Mouse (Mus musculus) thymus, postnatal 4 days (tissue): Measurements from ENCODE around the gene Wdfy3.

ENCODE experiments used
- DNase-seq: peaks from one replicate; pipeline ENCODE4 v3.0.0; 2021

Wdfy3 gene

GRCm38 (mm10) chr5:102054511-102055093 lies 15.1 kb downstream of the Wdfy3 start:
- DNase-seq, result no peak

DNA sequence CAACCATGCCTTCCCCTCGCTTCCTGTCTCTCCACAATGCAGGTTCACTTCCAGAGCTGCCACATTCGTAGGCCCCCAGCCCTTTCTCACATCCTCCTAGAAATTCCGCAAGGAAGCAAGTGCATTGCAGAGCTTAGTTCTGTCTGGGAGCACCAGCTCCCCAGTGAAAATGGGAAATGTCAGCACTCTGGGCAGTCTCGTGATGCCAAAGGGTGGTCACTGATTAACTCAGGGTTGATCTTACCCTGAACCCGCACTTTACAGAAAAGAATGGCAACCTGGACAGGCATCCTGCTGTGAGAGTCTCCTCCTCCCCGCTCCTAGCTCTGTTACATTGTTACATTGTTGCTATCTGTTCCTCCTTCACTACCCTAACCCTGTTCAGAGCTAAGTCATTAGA lies 16.8 kb downstream of the Wdfy3 start:
- no peak for DNase-seq

DNA sequence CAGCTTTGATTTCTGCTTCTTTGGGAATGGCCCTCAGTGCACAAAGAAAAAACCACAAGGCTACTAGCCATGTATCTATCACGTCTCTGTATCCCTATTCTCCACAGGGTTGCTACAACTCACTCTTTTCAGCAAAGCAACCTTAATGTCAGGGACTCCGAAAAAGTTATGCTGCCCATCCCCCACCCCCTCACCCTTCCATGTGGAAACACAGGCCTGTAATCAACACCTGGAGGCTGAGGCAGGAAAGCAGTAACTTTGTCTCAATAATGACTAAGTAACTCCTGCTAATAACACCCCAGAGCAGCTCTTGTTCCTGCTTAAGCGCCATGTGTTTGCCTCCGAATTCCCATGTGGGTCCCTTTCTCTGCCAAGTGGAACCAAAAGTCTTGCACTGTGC lies 17.3 kb downstream of the Wdfy3 start:
- DNase-seq, result no peak

- no peak for DNase-seq
Observed at GRCm38 (mm10) chr5:102050677-102051076, 19.0 kb downstream of the Wdfy3 start.

DNA sequence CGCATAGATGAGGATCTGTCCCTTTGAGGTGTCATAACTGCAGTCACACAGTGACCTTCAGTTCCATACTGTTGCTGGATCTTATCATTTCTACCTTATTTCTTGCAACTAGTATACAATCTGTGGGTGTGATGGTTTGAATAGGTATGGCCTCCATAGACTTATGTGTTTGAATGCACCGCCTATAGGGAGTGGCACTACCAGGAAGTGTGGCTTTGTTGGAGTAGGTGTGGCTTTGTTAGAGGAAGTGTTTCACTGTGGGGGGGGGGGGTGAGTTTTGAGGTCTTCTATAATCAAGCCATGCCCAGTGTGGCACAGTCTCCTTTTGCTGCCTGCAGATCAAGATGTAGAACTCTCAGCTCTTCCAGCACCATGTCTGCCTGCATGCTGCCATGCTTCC lies 21.3 kb downstream of the Wdfy3 start:
- DNase-seq, result no peak

GRCm38 (mm10) chr5:102046617-102047116 lies 23.1 kb downstream of the Wdfy3 start:
- no peak for DNase-seq

DNA sequence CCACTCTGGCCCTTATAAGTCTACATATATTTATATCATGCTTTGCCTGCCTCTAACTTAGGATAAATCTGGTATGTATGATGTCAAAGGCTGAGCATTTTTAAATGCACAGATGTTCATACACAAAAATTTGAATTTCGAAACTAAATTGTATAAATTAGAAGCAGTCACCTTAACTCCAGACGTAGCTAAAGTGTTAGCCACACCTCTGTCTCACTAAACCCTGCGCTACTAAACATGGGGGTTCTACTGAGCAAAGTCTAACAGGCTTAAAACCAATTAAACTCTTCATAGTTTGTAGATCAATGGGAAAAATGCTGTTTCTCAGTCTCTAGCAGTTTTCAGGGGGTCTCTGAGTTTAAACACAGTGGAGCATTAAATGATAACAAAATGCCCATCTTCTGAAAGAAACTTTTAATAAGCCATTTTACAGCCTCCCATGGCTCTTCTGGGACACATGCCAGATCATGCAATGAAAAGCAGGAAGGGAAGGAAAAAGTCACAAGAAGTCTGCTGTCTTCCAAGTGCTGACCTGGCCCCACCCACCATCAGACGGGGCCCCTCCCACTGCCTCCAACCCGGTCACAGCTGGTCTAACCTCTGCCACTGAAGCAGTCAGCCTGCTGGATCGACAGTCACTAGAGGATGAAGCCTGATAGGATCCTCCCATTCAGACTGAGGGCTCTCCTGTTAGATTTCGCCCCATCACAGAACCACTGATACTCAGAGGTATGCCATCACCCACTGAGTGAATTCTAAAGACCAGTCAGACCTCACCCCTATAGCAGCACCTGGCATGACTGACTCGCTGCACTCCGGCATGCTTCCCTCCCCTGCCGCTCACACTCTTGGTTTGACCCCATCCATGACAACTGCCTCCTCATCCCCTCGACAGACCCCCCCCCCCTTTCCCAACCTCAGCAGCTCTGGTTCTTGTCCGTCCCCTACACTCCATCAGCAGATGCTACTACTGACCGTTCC lies 23.8 kb downstream of the Wdfy3 start:
- no peak for DNase-seq

DNA sequence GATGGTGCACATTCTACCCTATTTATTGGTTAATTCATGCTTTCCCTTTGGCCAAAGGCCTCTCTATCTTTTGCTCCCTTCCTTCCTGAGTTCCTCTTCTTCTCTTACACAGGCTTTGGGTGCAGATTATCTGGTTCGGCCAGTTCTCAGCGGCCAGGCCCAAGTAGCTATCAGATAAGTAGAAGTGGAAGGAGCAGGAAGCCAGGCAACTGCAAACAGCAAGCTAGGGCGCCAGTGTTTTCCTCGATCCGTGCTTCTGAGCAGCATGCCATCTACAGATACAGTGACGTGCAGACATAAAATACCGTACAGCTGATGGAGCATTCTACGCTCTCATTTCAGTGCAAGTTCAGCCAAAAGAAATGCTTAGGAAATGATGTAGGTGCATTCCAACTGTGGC lies 24.5 kb downstream of the Wdfy3 start:
- DNase-seq, result no peak

DNA sequence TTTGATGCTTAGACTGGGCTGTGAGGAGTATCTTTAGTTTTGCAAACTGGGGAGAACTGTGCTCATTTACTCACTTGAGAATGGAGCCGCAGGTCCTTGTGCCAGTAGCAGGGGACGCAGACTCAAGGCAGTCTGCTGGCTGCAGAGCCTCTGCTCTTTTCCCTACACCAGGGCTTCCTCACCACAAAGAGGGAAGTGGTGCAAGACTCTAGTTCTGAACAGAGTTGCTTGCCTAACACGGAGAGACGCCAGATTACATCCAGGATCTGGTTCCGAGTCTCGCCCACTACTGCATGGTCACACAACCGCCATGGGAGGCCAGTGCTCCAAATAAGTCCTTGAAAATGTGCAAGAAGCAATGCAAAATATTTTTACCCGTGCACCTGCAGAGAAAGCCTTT lies 36.4 kb downstream of the Wdfy3 start:
- DNase-seq, result no peak

GRCm38 (mm10) chr5:102032594-102033240 lies 37.0 kb downstream of the Wdfy3 start:
- no peak for DNase-seq

- no peak for DNase-seq
Observed at GRCm38 (mm10) chr5:102032191-102032590, 37.5 kb downstream of the Wdfy3 start.

GRCm38 (mm10) chr5:102023376-102023775 lies 46.3 kb downstream of the Wdfy3 start:
- no peak for DNase-seq

DNA sequence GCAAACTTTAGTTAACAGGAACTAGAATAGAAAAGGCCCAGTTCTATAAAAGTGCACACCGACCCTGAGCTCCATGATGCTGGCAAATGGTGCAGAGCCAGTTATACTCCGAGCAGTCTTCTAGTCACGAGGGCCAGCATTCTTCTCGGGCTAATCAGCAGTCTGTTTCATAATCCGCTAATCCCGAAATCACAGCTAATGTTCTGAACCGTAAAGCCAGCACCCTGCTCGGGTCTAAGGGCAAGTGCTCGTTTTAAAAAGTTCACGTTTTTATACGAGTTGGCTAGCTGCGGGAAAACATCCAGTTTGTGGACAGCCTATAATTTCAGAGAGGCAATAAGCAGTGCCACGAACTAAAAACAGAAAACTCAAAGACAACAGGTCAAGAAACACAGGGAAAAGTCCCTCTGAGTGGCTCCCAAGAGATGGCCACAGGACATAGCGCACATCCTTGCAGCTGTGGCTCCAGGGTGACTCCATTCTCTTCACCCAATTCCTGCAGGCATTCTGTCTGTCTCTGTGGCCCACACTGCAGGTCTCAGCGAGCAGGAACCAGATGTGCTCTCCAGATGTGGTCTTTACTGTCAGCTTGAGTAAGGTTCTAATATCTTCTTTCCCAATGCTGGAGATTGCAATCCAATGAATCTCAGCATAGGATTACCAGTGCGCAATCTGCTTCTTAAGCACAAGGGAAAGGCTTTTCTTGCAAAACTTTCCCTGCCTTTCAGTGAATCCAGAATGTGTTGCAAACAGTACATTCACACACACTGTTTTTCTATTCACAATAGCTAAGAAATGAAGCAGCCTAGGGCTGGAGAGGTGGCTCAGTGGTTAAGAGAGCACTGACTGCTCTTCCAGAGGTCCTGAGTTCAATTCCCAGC lies 47.5 kb downstream of the Wdfy3 start:
- DNase-seq, result no peak

DNA sequence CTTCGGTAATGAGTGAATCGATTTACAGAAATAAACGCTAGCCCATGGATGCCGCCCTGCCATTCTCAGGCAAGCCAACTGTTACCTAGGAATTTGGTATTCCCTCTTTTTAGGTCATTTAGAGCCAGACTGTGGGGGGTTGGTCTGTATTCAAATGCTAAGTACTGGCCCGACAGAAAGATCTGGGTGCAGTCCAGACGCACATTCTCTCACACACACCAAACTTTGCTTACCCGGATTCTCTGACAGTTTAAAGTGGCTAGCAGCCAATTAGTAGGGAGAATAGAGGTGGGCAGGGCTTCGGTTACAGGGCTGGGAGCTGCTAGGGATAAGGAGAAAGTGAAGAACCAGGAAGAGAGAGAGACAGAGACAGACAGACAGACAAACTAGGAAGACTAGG lies 55.5 kb downstream of the Wdfy3 start:
- no peak for DNase-seq

GRCm38 (mm10) chr5:102013781-102014180 lies 55.9 kb downstream of the Wdfy3 start:
- DNase-seq, result no peak

DNA sequence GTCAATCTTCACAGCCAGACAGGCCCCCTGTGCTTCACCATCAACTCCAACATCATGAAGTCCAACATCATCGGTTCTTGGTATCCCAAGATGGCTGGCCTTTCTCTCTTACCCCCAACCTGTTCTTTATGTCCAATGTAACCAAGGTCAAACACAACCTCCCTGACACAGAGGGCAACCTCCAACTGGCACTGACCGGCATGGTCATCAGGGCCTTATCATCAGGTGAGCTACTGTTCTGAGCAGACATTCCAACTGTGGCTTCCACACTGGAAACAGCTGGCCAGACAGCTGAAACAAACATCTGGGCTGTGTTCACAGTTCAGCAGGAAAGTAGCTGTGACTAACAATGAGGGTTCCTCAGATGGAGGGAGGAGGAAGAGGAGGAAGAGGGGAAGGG lies 58.8 kb downstream of the Wdfy3 start:
- DNase-seq, result no peak

GRCm38 (mm10) chr5:102009606-102010005 lies 60.1 kb downstream of the Wdfy3 start:
- DNase-seq, result no peak

- no peak for DNase-seq
Observed at GRCm38 (mm10) chr5:102008712-102009111, 61.0 kb downstream of the Wdfy3 start.

- no peak for DNase-seq
Observed at GRCm38 (mm10) chr5:102006218-102006941, 63.3 kb downstream of the Wdfy3 start.

DNA sequence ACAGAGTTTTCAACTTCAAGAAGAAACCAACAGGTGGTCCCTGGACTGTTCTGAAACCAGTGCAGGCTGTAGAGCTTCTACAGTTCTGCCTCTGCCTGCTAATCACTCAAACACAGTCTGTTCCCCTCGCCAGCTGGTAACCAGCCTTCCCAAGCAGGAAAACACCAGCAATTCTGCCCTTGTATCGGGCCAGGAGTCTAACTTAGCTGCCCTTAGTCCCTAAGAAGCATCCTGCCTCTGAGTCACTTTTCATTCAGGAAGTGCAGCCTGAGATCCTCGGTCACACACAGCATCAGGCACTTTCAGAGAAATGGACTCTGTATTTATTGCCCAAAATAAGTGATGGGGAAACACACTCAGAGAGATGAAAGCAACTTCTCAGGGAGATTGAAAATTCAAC lies 66.3 kb downstream of the Wdfy3 start:
- no peak for DNase-seq

DNA sequence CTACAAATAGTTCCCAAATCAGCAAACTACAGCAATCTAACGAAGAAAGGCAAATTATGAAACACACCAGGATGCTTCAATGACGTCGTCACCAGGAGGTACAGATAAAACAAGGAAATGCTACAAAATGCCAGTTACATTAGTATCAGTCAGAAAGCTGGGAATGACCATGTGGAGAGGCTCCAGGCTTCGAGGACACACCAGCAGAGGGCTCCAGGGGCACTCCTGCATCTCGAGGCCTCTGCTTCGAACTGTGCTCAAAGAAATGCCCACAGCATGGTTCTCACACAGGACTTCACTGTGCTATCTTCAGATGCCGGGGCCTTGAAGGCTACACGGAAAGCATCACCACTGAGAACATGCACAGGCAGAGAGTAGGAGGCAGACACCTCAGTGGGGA lies 68.7 kb downstream of the Wdfy3 start:
- DNase-seq, result no peak

- no peak for DNase-seq
Observed at GRCm38 (mm10) chr5:101998971-101999370, 70.8 kb downstream of the Wdfy3 start.
